Mouse (Mus musculus) R1 (cell line): ENCODE results near the gene Itgal.

ENCODE experiments used
- DNase-seq: peaks from one replicate; pipeline ENCODE4 v3.0.0-alpha.2; 2018; ENCODE audit warnings: low read depth, low spot score

Gene Itgal

GRCm38 (mm10) chr7:127342332-127342731 is 46.3 kb downstream of the Itgal start:
- peak; percentile 59 for DNase-seq

GRCm38 (mm10) chr7:127342888-127343287 is 46.8 kb downstream of the Itgal start:
- no peak for DNase-seq

GRCm38 (mm10) chr7:127343351-127344019 is 47.4 kb downstream of the Itgal start:
- DNase-seq, result peak; percentile 29

GRCm38 (mm10) chr7:127344371-127344770 is 48.3 kb downstream of the Itgal start:
- no peak for DNase-seq

- DNase-seq, result no peak
Measured at GRCm38 (mm10) chr7:127345092-127345491, 49.0 kb downstream of the Itgal start.

- peak; percentile 90 for DNase-seq
Measured at GRCm38 (mm10) chr7:127345512-127346325, 49.7 kb downstream of the Itgal start, which contains the start of gene Zfp768. TSS of gene Zfp768 (minus strand) at chr7:127345589.

GRCm38 (mm10) chr7:127346676-127347075 is 50.6 kb downstream of the Itgal start:
- DNase-seq, result peak; percentile 84

- DNase-seq, result no peak
Measured at GRCm38 (mm10) chr7:127351230-127352004, 55.4 kb downstream of the Itgal start.

- no peak for DNase-seq
Measured at GRCm38 (mm10) chr7:127355796-127356195, 59.7 kb downstream of the Itgal start.

GRCm38 (mm10) chr7:127357871-127358270 is 61.8 kb downstream of the Itgal start:
- no peak for DNase-seq

GRCm38 (mm10) chr7:127358472-127358871 is 62.4 kb downstream of the Itgal start:
- no peak for DNase-seq

GRCm38 (mm10) chr7:127360265-127360664 is 64.2 kb downstream of the Itgal start:
- no peak for DNase-seq

- DNase-seq, result no peak
Measured at GRCm38 (mm10) chr7:127361449-127361848, 65.4 kb downstream of the Itgal start.

- DNase-seq, result peak; percentile 68
Measured at GRCm38 (mm10) chr7:127362418-127362817, 66.4 kb downstream of the Itgal start.

- peak; percentile 21 for DNase-seq
Measured at GRCm38 (mm10) chr7:127363475-127363921, 67.4 kb downstream of the Itgal start.

- peak; percentile 22 for DNase-seq
Measured at GRCm38 (mm10) chr7:127364166-127364565, 68.1 kb downstream of the Itgal start.

- no peak for DNase-seq
Measured at GRCm38 (mm10) chr7:127366249-127366648, 70.2 kb downstream of the Itgal start.

GRCm38 (mm10) chr7:127371213-127371612 is 75.2 kb downstream of the Itgal start:
- DNase-seq, result no peak

- peak; percentile 50 for DNase-seq
Measured at GRCm38 (mm10) chr7:127371870-127372269, 75.8 kb downstream of the Itgal start.

GRCm38 (mm10) chr7:127375271-127376245 is 79.5 kb downstream of the Itgal start, which contains the start of gene Zfp747:
TSS of gene Zfp747 (minus strand) at chr7:127376050.
- DNase-seq, result peak; percentile 99
